Mouse (Mus musculus) lung, postnatal 0 days (tissue): Measurements from ENCODE around the gene Myoz1.
A peak's percentile ranks its signal among the peaks of the same experiment; 100 is the strongest.

Source experiments
- CTCF ChIP-seq: IDR thresholded peaks from 2 replicates; pipeline ENCODE4 v1.5.1; 2016; ENCODE audit warnings: antibody characterized with exemption, mild to moderate bottlenecking
- EP300 ChIP-seq: IDR thresholded peaks from 2 replicates; pipeline ENCODE4 v1.6.1; 2016; ENCODE audit warnings: antibody characterized with exemption, mild to moderate bottlenecking, control low read depth

DNA sequence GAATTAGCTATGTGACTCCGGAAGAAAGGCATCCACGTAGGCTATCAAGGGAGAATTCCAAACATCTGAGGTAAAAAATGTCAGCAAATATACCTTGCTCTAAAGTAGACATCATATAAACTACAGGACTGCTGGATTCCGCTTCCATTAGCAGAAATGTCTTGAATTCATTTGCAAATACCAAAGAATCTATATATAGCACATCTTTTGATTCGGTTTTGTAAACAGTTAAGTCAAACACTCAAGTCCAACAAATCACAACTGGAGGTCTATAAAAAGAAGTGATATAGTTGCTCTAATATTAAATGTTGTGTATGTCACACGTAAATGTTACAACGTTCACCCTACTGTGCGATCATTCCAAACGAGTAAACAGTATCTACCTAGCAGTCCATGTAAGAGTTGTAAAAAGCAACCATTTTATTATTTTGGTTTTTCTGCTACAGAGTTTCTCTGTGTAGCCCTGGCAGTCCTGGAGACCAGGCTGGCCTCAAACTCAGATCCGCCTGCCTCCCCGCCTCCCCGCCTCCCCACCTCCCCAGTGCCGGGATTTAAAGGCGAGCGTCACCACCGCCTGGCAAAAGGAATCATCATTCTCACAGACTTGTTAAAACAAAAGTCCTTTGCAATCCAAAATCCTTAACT is 45.9 kb upstream of the Myoz1 start:
- TF ChIP-seq EP300 (peak; percentile 31; the same call in 1 of the 2 replicates), CTCF (no peak)
